Mouse (Mus musculus): ENCODE data around the gene Cenpa.

Gene Cenpa

GRCm38 (mm10) chr5:30666391-30667195 lies at the start of gene Cenpa:
Cenpa (plus strand) TSS chr5:30666777.
- peak; percentile 91 for DNase-seq (ENCODE audit: low spot score)

DNA sequence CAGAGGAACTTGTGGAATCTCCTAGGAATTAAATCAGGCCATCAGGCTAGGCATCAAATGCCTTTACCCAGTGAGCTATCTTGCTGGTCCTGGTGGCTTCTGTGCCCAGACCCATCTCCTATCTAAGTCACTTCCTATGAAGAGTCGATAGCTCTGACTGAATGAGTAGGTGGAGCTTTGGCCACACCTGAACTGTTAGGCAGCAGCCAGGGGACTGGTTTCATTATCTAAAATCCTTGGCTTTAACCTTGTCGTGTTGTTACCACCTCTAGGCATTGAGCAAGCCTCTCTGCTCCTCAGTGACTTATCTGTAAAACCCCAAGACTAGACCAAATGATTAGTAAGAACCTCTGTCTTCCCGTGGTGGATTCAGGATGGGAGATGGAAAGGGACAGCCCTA lies 49.2 kb upstream of the Cenpa start:
- DNase-seq (ENCODE audit: low spot score): no peak

- DNase-seq (ENCODE audit: low spot score): peak; percentile 45
Observed at GRCm38 (mm10) chr5:30617851-30618250, 48.7 kb upstream of the Cenpa start.

DNA sequence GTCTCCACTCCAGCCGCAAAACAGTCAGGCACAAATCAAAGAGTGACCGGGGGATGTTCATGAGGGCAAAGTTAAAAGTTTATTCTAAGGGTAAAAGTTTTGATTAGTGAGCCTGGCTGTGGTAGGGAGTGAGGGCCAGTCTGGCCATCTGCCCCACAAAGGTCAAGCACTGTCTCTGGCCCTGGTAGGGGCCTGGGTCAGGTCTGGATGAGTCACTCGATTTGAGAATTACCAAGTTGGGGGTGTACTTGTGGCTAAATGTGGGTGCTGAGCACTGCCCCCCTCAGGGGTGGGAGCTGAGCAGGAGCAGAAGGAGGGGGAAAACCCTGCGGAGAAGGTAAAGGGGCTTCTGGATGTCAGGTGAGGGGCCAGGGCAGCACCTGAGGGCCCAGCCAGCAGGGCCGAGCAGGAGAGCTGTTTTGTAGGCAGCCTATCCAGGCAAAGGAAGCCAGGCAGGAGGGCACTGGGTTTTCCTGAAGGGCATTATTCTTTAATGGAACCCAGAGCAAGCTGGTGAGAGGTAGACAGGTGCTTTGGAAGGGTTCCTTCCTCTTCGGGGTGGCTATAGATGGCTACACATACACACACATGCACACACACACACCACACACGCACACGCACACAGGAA lies 48.1 kb upstream of the Cenpa start:
- DNase-seq (ENCODE audit: low spot score): no peak

GRCm38 (mm10) chr5:30619211-30619610 lies 47.4 kb upstream of the Cenpa start:
- DNase-seq (ENCODE audit: low spot score): no peak

DNA sequence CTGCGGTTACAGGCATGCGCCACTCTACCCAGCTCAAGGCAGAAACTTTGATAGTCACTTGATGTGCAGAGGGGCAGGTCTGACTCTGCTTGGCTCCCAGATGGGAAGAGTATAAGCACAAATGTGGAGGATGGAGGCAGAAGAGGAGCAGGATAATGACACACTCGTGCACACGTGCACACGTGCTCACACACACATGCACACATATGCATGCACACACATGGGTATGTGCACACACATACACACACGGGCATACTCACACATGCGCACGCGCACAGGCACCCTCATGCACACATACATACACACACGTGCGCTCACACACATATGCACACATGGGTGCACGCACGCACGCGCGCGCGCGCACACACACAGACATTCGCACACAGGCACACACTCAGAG lies 46.0 kb upstream of the Cenpa start:
- DNase-seq (ENCODE audit: low spot score): no peak

- no peak for DNase-seq (ENCODE audit: low spot score)
Observed at GRCm38 (mm10) chr5:30621211-30621790, 45.3 kb upstream of the Cenpa start.

GRCm38 (mm10) chr5:30621844-30622176 lies 44.8 kb upstream of the Cenpa start:
- no peak for DNase-seq (ENCODE audit: low spot score)

- no peak for DNase-seq (ENCODE audit: low spot score)
Observed at GRCm38 (mm10) chr5:30622177-30622840, 44.3 kb upstream of the Cenpa start.

- no peak for DNase-seq (ENCODE audit: low spot score)
Observed at GRCm38 (mm10) chr5:30622841-30623185, 43.8 kb upstream of the Cenpa start.

DNA sequence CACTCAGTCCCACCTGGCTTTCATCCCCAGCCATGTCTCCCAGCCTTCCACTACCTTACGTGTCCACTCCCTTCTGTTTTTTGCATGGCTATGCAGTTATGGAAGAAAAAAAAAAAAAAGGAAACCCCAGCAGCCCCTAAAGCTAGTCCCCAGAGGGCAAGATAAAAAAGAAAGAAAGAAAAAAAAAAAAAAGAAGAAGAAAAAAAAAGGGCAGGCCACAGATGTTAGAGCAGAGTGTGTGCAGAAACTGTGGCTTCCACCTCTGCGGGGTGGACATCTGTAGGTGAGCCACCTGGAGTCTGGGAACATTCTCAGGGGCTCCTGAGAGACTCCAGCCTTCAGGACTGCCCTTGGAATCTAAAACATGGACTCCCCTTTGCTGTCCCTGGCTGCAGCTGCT lies 43.2 kb upstream of the Cenpa start:
- DNase-seq (ENCODE audit: low spot score): no peak

- DNase-seq (ENCODE audit: low spot score): no peak
Observed at GRCm38 (mm10) chr5:30624311-30624710, 42.3 kb upstream of the Cenpa start.

- DNase-seq (ENCODE audit: low spot score): no peak
Observed at GRCm38 (mm10) chr5:30624908-30625307, 41.7 kb upstream of the Cenpa start.

- no peak for DNase-seq (ENCODE audit: low spot score)
Observed at GRCm38 (mm10) chr5:30625379-30625778, 41.2 kb upstream of the Cenpa start.

- no peak for DNase-seq (ENCODE audit: low spot score)
Observed at GRCm38 (mm10) chr5:30626331-30627105, 40.1 kb upstream of the Cenpa start.

GRCm38 (mm10) chr5:30628511-30628910 lies 38.1 kb upstream of the Cenpa start:
- DNase-seq (ENCODE audit: low spot score): no peak

- no peak for DNase-seq (ENCODE audit: low spot score)
Observed at GRCm38 (mm10) chr5:30630401-30630800, 36.2 kb upstream of the Cenpa start.

- DNase-seq (ENCODE audit: low spot score): no peak
Observed at GRCm38 (mm10) chr5:30632134-30632533, 34.4 kb upstream of the Cenpa start.

DNA sequence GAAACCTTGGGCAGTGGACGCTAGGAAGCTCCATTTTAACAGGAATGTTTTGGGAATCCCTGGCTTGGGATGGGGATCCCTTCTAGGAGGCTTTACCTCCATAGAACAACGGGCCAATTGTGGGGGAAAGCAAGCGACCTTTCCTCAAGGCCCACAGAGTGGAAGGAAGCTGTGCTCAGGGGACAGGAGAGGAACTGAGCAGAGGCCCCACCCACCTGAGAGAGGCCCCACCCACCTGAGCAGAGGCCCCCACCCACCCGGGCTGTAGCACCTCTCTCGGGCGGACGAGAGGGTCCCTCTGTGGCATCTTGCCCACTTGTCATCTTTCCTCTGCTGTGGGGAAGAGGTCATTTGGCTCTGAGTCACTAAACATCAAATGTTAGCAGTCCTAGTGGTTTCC lies 29.6 kb upstream of the Cenpa start:
- no peak for DNase-seq (ENCODE audit: low spot score)

GRCm38 (mm10) chr5:30638041-30638440 lies 28.5 kb upstream of the Cenpa start:
- peak; percentile 80 for DNase-seq (ENCODE audit: low spot score)

- no peak for DNase-seq (ENCODE audit: low spot score)
Observed at GRCm38 (mm10) chr5:30643477-30644179, 22.9 kb upstream of the Cenpa start.

DNA sequence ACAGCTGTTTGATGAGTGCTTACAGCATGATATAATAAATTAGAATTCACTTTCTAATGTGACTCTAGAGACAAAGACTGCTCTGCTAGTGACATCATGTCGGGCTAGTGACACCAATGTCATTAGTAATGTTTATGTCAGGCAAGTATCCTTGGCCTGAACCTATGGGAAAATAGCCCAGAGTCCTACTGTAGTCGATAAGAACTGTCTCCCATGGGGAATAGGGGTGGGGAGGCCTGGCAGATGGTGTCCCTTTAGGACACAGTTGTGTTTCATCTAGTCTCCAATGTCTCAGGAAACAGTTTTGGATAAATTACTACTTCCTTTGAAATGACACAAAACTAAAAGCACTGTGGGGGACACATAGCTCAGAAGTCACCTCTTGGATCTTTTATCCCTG lies 20.5 kb upstream of the Cenpa start:
- no peak for DNase-seq (ENCODE audit: low spot score)

Data from urinary bladder, postnatal 14 days (tissue).